Mouse (Mus musculus) thymus, adult 18-20 months (tissue): ENCODE data around the gene Gm867.

Source experiments
- DNase-seq, 2 experiments: peaks; one replicate each; pipeline ENCODE4 v3.0.0; 2022; ENCODE audit warnings: mixed read lengths in 2 of 2

Gene Gm867

GRCm38 (mm10) chr10:75940520-75940919, at the start of gene Gm867:
TSS of gene Gm867 (minus strand) at chr10:75940672.
- no peak for DNase-seq

GRCm38 (mm10) chr10:75979432-75979831, 39.0 kb upstream of the Gm867 start:
- no peak for DNase-seq

- DNase-seq: no peak
Observed at GRCm38 (mm10) chr10:75978835-75979157, 38.3 kb upstream of the Gm867 start.

GRCm38 (mm10) chr10:75978119-75978834, 37.8 kb upstream of the Gm867 start:
- no peak for DNase-seq

- no peak for DNase-seq
Observed at GRCm38 (mm10) chr10:75975216-75975615, 34.7 kb upstream of the Gm867 start.

GRCm38 (mm10) chr10:75973846-75974245, 33.4 kb upstream of the Gm867 start:
- no peak for DNase-seq

GRCm38 (mm10) chr10:75954381-75954811, 13.9 kb upstream of the Gm867 start, which contains the start of gene Gm5134:
TSS of gene Gm5134 (plus strand) at chr10:75954514.
- no peak for DNase-seq

- no peak for DNase-seq
Observed at GRCm38 (mm10) chr10:75951424-75952050, 11.1 kb upstream of the Gm867 start.

- DNase-seq: no peak
Observed at GRCm38 (mm10) chr10:75950791-75951210, 10.3 kb upstream of the Gm867 start.

GRCm38 (mm10) chr10:75949053-75950045, 8.9 kb upstream of the Gm867 start:
- DNase-seq: no peak

GRCm38 (mm10) chr10:75948079-75948478, 7.6 kb upstream of the Gm867 start:
- DNase-seq: no peak

GRCm38 (mm10) chr10:75945896-75946295, 5.4 kb upstream of the Gm867 start:
- DNase-seq: no peak

GRCm38 (mm10) chr10:75945213-75945612, 4.7 kb upstream of the Gm867 start:
- DNase-seq: no peak

GRCm38 (mm10) chr10:75944066-75944772, 3.7 kb upstream of the Gm867 start:
- DNase-seq: no peak

- no peak for DNase-seq
Observed at GRCm38 (mm10) chr10:75942736-75943477, 2.4 kb upstream of the Gm867 start, which contains the start of gene Vpreb3. TSS of gene Vpreb3 (plus strand) at chr10:75943057.

GRCm38 (mm10) chr10:75941042-75941824, 761 bp upstream of the Gm867 start:
- no peak for DNase-seq

GRCm38 (mm10) chr10:75939481-75940234, 814 bp downstream of the Gm867 start:
- DNase-seq: no peak

- no peak for DNase-seq
Observed at GRCm38 (mm10) chr10:75937851-75938643, 2.4 kb downstream of the Gm867 start.
